Mouse (Mus musculus): Measurements from ENCODE around the gene Psma3. TPM values are rescaled to one million over a fixed set of nuclear protein-coding genes. Genes with fewer than 3 reads are reported as not detected.
"Not testable (repeated sequence)": the region's sequence is repeated elsewhere in the genome, so short reads cannot be mapped to it uniquely, and the experiment has no call there.

Gene Psma3
- polyA plus RNA-seq, 1 experiment, result 42.4 TPM

DNA sequence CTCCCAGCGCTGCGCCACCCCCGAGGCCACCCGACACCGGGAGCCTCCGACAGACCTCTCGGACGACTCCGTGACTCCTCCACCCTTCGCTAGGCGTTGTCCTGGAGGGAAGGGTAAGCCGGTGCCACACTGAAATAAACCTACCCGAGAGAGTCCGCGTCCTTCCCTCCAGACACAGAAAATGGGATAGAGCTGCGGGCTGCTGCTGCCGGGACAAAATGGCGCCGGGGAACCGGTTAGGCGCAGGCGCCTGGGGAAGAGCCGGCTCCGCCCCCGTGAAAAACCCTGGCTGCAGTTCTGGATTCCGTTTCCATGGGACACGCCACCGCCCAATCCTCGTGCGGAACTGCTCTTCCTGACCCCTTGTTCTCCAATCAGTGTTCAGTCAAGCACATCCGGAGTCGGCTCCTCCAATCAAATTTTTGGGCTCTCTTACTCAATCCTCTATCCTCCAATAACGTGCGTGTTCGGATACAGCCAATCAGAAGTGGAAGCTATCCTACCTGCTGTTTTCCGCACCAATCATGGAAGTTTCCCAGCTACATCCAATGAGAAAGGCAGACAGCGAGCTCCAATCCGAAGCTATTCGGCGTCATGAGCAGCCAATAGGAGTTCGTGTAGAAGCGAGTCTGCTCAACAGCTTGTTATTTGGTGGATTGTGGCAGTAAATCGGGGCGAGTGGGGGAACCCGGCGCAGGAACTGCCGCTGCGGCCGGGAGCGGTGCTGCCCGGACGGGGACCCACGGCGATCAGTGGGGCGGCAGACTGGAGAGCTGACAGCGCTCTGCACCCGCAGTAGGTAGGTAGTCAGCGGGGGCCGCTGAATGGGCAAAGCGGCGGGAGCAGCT, 41.2 kb downstream of the Psma3 start, which contains the start of gene Arid4a:
Arid4a (plus strand) TSS at position 628 of the 848 bp plus-strand sequence.
- Histone ChIP-seq H3K36me3 (ENCODE audit: control insufficient read depth, insufficient read depth, low read length) (no peaks in the 10 kb centered on the region), H3K4me3 (ENCODE audit: control insufficient read depth, low read depth, low read length) (peak within 1 kb of the TSS; percentile 99), H3K27ac (ENCODE audit: control insufficient read depth, insufficient read depth, low read depth, low read length) (peak within 1 kb of the TSS; percentile 99), H3K4me1 (ENCODE audit: control insufficient read depth, insufficient read depth, low read length) (0 out of 2 replicates have a peak, but pooled peaks cover 2% of the 10 kb centered on the region), H3K27me3 (ENCODE audit: control insufficient read depth, insufficient read depth, low read length) (no peaks in the 10 kb centered on the region)
- peak; percentile 89 for TF ChIP-seq POLR2A (IDR thresholded peaks at IDR 0.05; ENCODE audit: control insufficient read depth, low read depth, low read length)
- no peak for TF ChIP-seq CTCF (IDR thresholded peaks at IDR 0.05; ENCODE audit: control insufficient read depth, insufficient read depth, insufficient replicate concordance, low read depth, low read length)

DNA sequence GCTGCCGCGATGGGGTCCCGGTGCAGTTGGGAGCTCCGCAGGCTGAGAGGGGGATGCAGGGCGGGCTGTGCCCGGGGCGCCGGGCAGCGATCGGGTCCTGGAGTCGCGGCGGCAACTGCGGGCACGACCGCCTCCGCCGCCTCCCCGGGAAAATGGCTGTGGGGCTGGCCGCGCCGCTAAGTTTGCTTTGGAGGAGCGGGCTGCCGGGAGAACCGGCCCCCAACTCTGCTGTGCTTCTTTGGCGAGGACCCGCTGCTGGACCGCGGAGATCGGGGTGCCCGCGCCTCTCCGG, 41.7 kb downstream of the Psma3 start:
- H3K27ac ChIP-seq (ENCODE audit: control insufficient read depth, insufficient read depth, low read depth, low read length), result peak overlapping the region; percentile 99
- peak overlapping the region; percentile 99 for H3K4me3 ChIP-seq (ENCODE audit: control insufficient read depth, low read depth, low read length)
- H3K27me3 ChIP-seq (ENCODE audit: control insufficient read depth, insufficient read depth, low read length), result no peaks in the 10 kb centered on the region
- 0 out of 2 replicates have a peak, but pooled peaks cover 2% of the 10 kb centered on the region for H3K4me1 ChIP-seq (ENCODE audit: control insufficient read depth, insufficient read depth, low read length)
- TF ChIP-seq POLR2A (IDR thresholded peaks at IDR 0.05; ENCODE audit: control insufficient read depth, low read depth, low read length) (peak; percentile 12; the same call in 1 of the 2 replicates), CTCF (IDR thresholded peaks at IDR 0.05; ENCODE audit: control insufficient read depth, insufficient read depth, insufficient replicate concordance, low read depth, low read length) (no peak)
- no peaks in the 10 kb centered on the region for H3K36me3 ChIP-seq (ENCODE audit: control insufficient read depth, insufficient read depth, low read length)

DNA sequence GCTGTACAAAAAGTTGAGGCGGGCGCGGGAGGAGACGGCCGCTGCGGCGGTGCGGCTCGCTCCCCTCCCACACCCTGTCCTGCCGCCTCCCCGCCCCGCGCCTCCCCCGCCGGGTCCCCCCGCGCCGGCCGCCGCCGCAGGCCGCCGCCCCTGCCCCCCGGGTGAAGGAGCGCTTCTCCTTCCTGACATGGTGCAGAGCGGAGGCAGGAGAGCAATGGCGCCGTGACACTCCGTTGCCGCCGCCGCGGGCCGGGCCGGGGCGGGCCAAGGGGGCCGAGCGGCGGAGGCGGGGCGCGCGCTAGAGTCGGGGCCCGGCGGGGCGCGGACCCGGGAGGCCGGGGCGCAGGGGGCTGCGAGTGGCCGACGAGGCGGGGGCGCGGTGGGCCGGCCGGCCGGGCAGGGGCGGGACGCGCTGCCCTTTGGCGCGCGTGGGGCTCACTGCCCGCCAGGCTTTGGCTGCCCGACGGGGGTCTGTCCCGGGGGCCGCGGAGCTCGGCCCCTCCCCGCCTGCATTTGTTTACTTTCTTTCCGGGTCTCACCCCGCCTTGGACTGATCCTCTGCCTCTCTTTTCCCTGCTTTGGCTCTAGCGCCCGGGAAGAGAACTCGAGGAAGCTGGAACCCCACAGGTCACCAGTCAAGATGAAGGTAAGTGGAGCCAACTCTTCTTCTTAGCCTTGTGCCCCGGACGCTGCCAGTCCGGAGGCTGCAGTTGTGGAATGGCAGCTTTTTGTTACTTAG, 42.3 kb downstream of the Psma3 start:
- H3K4me1 ChIP-seq (ENCODE audit: control insufficient read depth, insufficient read depth, low read length), result 0 out of 2 replicates have a peak, but pooled peaks cover 2% of the 10 kb centered on the region
- H3K36me3 ChIP-seq (ENCODE audit: control insufficient read depth, insufficient read depth, low read length), result no peaks in the 10 kb centered on the region; the same call in 1 of the 2 replicates
- H3K27ac ChIP-seq (ENCODE audit: control insufficient read depth, insufficient read depth, low read depth, low read length), result peak overlapping the region; percentile 99
- no peaks in the 10 kb centered on the region for H3K27me3 ChIP-seq (ENCODE audit: control insufficient read depth, insufficient read depth, low read length)
- H3K4me3 ChIP-seq (ENCODE audit: control insufficient read depth, low read depth, low read length), result peak overlapping the region; percentile 99
- TF ChIP-seq POLR2A (IDR thresholded peaks at IDR 0.05; ENCODE audit: control insufficient read depth, low read depth, low read length) (no peak), CTCF (IDR thresholded peaks at IDR 0.05; ENCODE audit: control insufficient read depth, insufficient read depth, insufficient replicate concordance, low read depth, low read length) (no peak)

DNA sequence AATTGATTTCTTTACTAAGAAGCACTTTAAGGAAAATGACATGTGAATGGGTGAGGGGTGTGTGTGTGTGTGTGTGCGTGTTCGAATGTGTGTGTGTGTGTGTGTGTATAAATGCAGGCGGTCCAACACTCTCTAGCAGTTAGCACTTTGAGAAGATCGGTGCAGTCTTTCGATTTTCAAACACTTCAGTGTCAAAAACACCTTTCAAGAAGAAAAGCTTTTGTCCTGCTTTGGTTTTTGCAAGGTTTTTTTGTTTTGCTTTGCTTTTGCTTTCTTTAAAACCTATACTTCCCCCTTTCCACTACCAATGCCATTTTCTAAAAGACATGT, 42.8 kb downstream of the Psma3 start:
- Histone ChIP-seq H3K27me3 (ENCODE audit: control insufficient read depth, insufficient read depth, low read length) (no peaks in the 10 kb centered on the region), H3K27ac (ENCODE audit: control insufficient read depth, insufficient read depth, low read depth, low read length) (peak overlapping the region; percentile 68; the same call in 1 of the 2 replicates), H3K4me3 (ENCODE audit: control insufficient read depth, low read depth, low read length) (peak overlapping the region; percentile 99), H3K36me3 (ENCODE audit: control insufficient read depth, insufficient read depth, low read length) (no peaks in the 10 kb centered on the region; the same call in 1 of the 2 replicates), H3K4me1 (ENCODE audit: control insufficient read depth, insufficient read depth, low read length) (0 out of 2 replicates have a peak, but pooled peaks cover 2% of the 10 kb centered on the region)
- TF ChIP-seq POLR2A (IDR thresholded peaks at IDR 0.05; ENCODE audit: control insufficient read depth, low read depth, low read length) (no peak), CTCF (IDR thresholded peaks at IDR 0.05; ENCODE audit: control insufficient read depth, insufficient read depth, insufficient replicate concordance, low read depth, low read length) (no peak)

DNA sequence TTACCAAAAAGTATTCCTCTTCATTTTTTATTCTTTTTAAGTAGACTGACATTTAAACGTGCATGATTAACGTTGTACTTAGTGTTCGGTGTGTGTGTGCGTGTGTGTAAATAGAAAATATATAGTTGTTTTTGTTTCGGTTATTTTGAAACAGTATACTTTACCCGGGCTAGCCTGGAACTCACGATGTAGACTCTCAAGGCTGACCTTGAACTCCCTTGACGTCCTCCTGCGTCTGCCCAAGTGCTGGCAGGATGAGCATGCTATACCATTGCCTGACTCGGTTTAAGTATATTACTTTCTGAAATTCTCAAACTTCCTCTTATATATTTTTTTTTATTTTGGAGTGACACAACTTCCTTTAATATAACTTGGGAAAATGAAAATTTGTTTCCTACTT, 43.4 kb downstream of the Psma3 start:
- no peaks in the 10 kb centered on the region for H3K27me3 ChIP-seq (ENCODE audit: control insufficient read depth, insufficient read depth, low read length)
- no peak overlapping the region for H3K4me3 ChIP-seq (ENCODE audit: control insufficient read depth, low read depth, low read length)

DNA sequence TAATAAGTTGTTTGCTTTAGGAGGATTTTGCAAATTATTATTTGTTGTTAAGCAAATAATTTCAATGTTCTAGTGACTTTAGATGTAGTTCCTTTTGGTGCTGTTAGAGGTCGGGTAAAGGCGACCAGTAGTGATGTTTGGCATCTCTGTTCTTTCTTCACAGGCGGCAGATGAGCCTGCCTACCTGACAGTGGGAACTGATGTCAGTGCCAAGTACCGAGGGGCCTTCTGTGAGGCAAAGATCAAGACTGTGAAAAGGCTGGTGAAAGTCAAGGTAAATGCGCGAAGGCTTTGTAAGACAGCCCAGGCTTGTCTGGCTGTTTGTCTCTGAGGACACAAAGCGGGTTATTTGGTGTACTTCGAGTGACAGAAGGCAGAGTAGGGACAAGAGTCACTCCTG, 44.8 kb downstream of the Psma3 start:
- Histone ChIP-seq H3K4me1 (ENCODE audit: control insufficient read depth, insufficient read depth, low read length) (no peaks in the 10 kb centered on the region), H3K4me3 (ENCODE audit: control insufficient read depth, low read depth, low read length) (no peak overlapping the region), H3K36me3 (ENCODE audit: control insufficient read depth, insufficient read depth, low read length) (no peaks in the 10 kb centered on the region; the same call in 1 of the 2 replicates), H3K27me3 (ENCODE audit: control insufficient read depth, insufficient read depth, low read length) (no peaks in the 10 kb centered on the region), H3K27ac (ENCODE audit: control insufficient read depth, insufficient read depth, low read depth, low read length) (no peak overlapping the region)
- TF ChIP-seq CTCF (IDR thresholded peaks at IDR 0.05; ENCODE audit: control insufficient read depth, insufficient read depth, insufficient replicate concordance, low read depth, low read length) (no peak), POLR2A (IDR thresholded peaks at IDR 0.05; ENCODE audit: control insufficient read depth, low read depth, low read length) (no peak)

More for the DNA sequence above, 43.4 kb downstream of the Psma3 start:
- Histone ChIP-seq H3K36me3 (ENCODE audit: control insufficient read depth, insufficient read depth, low read length) (no peaks in the 10 kb centered on the region; the same call in 1 of the 2 replicates), H3K27ac (ENCODE audit: control insufficient read depth, insufficient read depth, low read depth, low read length) (no peak overlapping the region), H3K4me1 (ENCODE audit: control insufficient read depth, insufficient read depth, low read length) (0 out of 2 replicates have a peak, but pooled peaks cover 2% of the 10 kb centered on the region)
- TF ChIP-seq CTCF (IDR thresholded peaks at IDR 0.05; ENCODE audit: control insufficient read depth, insufficient read depth, insufficient replicate concordance, low read depth, low read length), result no peak
- TF ChIP-seq POLR2A (IDR thresholded peaks at IDR 0.05; ENCODE audit: control insufficient read depth, low read depth, low read length), result no peak

DNA sequence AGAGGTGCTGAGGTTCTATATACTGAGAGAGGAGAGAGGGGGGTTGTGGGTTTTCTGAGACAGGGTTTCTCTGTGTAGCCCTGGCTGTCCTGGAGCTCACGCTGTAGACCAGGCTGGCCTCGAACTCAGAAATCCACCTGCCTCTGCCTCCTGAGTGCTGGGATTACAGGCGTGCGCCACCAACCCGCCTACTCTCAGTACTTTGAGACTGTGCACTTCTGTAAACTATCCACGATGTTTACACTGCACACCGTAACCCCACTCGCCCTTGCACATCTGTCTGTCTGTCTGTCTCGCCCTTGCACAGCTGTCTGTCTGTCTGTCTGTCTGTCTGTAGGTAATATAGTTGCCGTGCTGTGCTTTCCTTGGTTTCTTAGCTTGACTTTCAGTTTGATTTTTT, 50.0 kb downstream of the Psma3 start:
- H3K36me3 ChIP-seq (ENCODE audit: control insufficient read depth, insufficient read depth, low read length), result no peaks in the 10 kb centered on the region; the same call in 1 of the 2 replicates

DNA sequence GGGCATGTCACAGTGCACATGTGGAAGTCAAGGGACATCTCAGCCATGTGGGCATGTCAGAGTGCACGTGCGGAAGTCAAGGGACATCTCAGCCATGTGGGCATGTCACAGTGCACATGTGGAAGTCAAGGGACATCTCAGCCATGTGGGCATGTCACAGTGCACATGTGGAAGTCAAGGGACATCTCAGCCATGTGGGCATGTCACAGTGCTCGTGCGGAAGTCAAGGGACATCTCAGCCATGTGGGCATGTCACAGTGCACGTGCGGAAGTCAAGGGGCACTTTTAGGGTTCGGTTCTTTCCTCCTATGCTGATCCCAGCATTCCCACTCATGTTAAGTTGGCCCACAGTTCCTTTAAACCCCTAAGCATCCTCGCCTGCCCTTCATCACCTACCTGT, 53.8 kb downstream of the Psma3 start:
- not testable (repeated sequence) for H3K4me3 ChIP-seq (ENCODE audit: control insufficient read depth, low read depth, low read length); H3K27ac ChIP-seq (ENCODE audit: control insufficient read depth, insufficient read depth, low read depth, low read length); H3K36me3 ChIP-seq (ENCODE audit: control insufficient read depth, insufficient read depth, low read length); H3K4me1 ChIP-seq (ENCODE audit: control insufficient read depth, insufficient read depth, low read length); H3K27me3 ChIP-seq (ENCODE audit: control insufficient read depth, insufficient read depth, low read length)

More for the DNA sequence above, 50.0 kb downstream of the Psma3 start:
- Histone ChIP-seq H3K4me3 (ENCODE audit: control insufficient read depth, low read depth, low read length) (no peak overlapping the region), H3K27ac (ENCODE audit: control insufficient read depth, insufficient read depth, low read depth, low read length) (no peak overlapping the region), H3K27me3 (ENCODE audit: control insufficient read depth, insufficient read depth, low read length) (no peaks in the 10 kb centered on the region), H3K4me1 (ENCODE audit: control insufficient read depth, insufficient read depth, low read length) (no peaks in the 10 kb centered on the region)
- TF ChIP-seq CTCF (IDR thresholded peaks at IDR 0.05; ENCODE audit: control insufficient read depth, insufficient read depth, insufficient replicate concordance, low read depth, low read length), result no peak
- TF ChIP-seq POLR2A (IDR thresholded peaks at IDR 0.05; ENCODE audit: control insufficient read depth, low read depth, low read length), result no peak

All from testis, adult 2 months (tissue).